Mouse (Mus musculus): ENCODE measurements around the gene Cela2a. TPM values are rescaled to one million over a fixed set of nuclear protein-coding genes. Genes with fewer than 3 reads are reported as not detected.

Gene Cela2a
- polyA plus RNA-seq, 1 experiment from 2014 or later = not detected

DNA sequence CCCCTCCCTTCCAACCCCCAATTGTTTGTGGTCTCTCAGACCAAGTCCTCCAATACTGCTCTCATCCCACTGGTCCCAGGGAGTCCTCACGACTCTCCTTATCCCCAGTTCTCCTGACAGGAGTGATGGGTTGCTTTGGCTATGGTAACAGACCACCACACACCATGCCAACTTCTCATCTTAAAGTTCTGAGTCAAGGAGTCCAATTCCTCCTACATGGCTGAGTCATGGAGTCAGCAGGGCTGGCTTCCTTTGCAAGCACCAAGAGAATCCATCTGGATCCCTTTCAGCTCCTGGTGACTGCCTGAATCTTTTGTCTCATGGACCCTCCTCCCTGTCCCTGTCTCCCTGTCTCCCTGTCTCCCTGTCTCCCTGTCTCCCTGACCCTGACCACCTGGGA lies 8.0 kb upstream of the Cela2a start:
- H3K4me2 ChIP-seq (ENCODE audit: low read depth) = no peak overlapping the region

DNA sequence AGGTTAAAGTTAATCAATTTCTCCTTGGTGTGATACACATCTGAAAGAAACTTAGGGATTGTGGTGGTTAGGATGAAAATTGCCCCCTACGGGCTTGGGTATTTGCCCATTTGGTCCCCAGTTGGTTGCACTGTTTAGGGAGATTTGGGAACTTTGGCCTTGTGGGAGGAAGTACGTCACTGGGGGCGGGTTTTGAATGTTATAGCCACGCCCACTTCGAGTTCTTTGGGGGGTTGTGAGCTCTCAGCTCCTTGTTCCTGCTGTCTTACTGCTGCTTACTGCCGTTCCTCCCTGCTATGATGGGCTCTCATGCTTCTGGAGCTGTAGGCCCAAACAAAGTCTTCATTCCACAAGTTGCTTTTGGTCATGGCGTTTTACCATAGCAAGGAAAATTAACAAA lies 5.4 kb upstream of the Cela2a start:
- H3K27me3 ChIP-seq (ENCODE audit: control insufficient read depth, insufficient read depth, low read length) = no peaks in the 10 kb centered on the region
- no peak overlapping the region for H3K4me2 ChIP-seq (ENCODE audit: low read depth)
- no peak overlapping the region for H3K27ac ChIP-seq (ENCODE audit: low read depth, low read length)
- no peaks in the 10 kb centered on the region for H3K4me1 ChIP-seq (ENCODE audit: control insufficient read depth, insufficient read depth, low read length)
- no peak overlapping the region for H3K4me3 ChIP-seq (ENCODE audit: low read depth, low read length)
- no peak for DNase-seq (ENCODE audit: low spot score)
- ATAC-seq (ENCODE audit: insufficient read depth, low FRiP score, low TSS enrichment) = no peak
- WGBS = 79% methylated on average over 7 of the region's 7 CpGs
- H3K36me3 ChIP-seq (ENCODE audit: control insufficient read depth, insufficient read depth, low read length) = no peaks in the 10 kb centered on the region
- no peak overlapping the region for H3K9ac ChIP-seq (ENCODE audit: low read length)
- no peaks in the 10 kb centered on the region for H3K9me3 ChIP-seq (ENCODE audit: control insufficient read depth, low read length)

More for the DNA sequence above, 8.0 kb upstream of the Cela2a start:
- no peak for DNase-seq (ENCODE audit: low spot score)
- H3K9ac ChIP-seq (ENCODE audit: low read length) = no peak overlapping the region
- no peaks in the 10 kb centered on the region for H3K36me3 ChIP-seq (ENCODE audit: control insufficient read depth, insufficient read depth, low read length)
- H3K4me3 ChIP-seq (ENCODE audit: low read depth, low read length) = no peak overlapping the region
- no peaks in the 10 kb centered on the region for H3K9me3 ChIP-seq (ENCODE audit: control insufficient read depth, low read length)
- no peaks in the 10 kb centered on the region for H3K27me3 ChIP-seq (ENCODE audit: control insufficient read depth, insufficient read depth, low read length)
- no peaks in the 10 kb centered on the region for H3K4me1 ChIP-seq (ENCODE audit: control insufficient read depth, insufficient read depth, low read length)
- ATAC-seq (ENCODE audit: insufficient read depth, low FRiP score, low TSS enrichment) = no peak
- WGBS = 53% methylated on average over 1 of the region's 1 CpGs
- no peak overlapping the region for H3K27ac ChIP-seq (ENCODE audit: low read depth, low read length)

DNA sequence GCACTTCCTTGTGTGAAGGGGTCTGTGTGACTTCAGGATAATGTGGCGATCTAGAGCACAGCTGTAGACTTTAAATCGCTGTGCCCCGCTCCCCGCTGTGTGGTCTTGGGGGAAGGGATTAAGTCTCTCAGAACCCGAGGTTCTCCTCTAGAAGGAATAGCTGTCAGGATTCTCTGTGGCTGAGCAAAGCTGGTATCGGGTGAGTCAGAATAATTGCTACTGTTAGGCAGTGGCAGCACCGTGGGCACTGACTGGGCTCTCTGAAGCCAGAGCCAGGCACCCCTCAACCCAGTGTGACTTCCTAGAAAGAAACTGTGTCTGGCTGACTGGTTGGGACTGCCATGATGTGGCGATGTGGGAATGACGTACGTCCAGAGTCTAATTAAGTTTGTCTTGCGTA lies 4.4 kb upstream of the Cela2a start:
- no peak for ATAC-seq (ENCODE audit: insufficient read depth, low FRiP score, low TSS enrichment)
- H3K4me2 ChIP-seq (ENCODE audit: low read depth) = no peak overlapping the region
- H3K4me1 ChIP-seq (ENCODE audit: control insufficient read depth, insufficient read depth, low read length) = no peaks in the 10 kb centered on the region
- H3K9me3 ChIP-seq (ENCODE audit: control insufficient read depth, low read length) = no peaks in the 10 kb centered on the region
- no peak for DNase-seq (ENCODE audit: low spot score)
- no peak overlapping the region for H3K27ac ChIP-seq (ENCODE audit: low read depth, low read length)
- WGBS = 69% methylated on average over 11 of the region's 11 CpGs
- no peaks in the 10 kb centered on the region for H3K27me3 ChIP-seq (ENCODE audit: control insufficient read depth, insufficient read depth, low read length)
- H3K36me3 ChIP-seq (ENCODE audit: control insufficient read depth, insufficient read depth, low read length) = no peaks in the 10 kb centered on the region
- no peak overlapping the region for H3K4me3 ChIP-seq (ENCODE audit: low read depth, low read length)
- no peak overlapping the region for H3K9ac ChIP-seq (ENCODE audit: low read length)

DNA sequence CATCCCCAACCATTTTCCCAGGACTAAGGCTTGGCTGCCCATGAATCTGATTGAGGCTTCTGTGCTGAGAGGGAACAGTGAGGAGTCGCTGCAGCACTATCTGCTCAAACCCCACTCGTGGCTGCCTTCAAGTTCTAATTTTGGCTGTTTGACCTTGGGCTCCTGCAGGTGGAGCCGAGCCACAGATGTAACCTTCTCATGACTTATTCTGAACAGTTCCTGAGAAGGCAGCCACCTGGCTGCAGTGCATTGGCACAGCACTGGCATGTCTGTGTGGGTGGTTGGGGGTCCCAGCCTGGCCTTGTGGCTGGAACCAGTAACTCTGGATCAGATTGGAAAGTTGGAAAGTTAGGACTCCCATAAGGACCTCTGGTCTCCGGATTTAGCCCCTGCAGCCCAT lies 2.2 kb upstream of the Cela2a start:
- Histone ChIP-seq H3K4me3 (ENCODE audit: low read depth, low read length) (no peak overlapping the region), H3K4me1 (ENCODE audit: control insufficient read depth, insufficient read depth, low read length) (no peaks in the 10 kb centered on the region), H3K36me3 (ENCODE audit: control insufficient read depth, insufficient read depth, low read length) (no peaks in the 10 kb centered on the region), H3K4me2 (ENCODE audit: low read depth) (no peak overlapping the region), H3K27ac (ENCODE audit: low read depth, low read length) (no peak overlapping the region), H3K9ac (ENCODE audit: low read length) (no peak overlapping the region), H3K9me3 (ENCODE audit: control insufficient read depth, low read length) (no peaks in the 10 kb centered on the region), H3K27me3 (ENCODE audit: control insufficient read depth, insufficient read depth, low read length) (no peaks in the 10 kb centered on the region)
- DNase-seq (ENCODE audit: low spot score) (no peak), ATAC-seq (ENCODE audit: insufficient read depth, low FRiP score, low TSS enrichment) (no peak)
- WGBS = 77% methylated on average over 4 of the region's 4 CpGs

DNA sequence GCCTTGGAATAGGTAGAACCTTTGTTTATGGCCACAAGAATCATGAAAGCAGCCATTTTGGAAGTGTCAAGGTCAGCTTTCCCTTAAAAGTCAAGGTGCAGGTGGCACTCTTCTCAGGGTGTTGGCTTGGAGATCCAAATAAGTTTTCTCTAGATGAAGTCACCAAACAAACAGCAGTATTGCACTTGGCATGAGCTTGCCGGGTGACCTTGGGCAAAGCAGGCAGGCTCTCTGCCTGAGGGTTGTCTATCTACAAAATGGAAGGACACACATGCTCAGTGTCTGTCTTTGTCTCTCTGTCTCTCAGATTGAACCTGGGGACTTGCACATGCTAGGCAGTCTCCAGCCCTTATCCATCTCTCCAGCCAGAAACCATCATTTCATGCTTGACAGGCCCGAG lies 1.4 kb upstream of the Cela2a start:
- Histone ChIP-seq H3K36me3 (ENCODE audit: control insufficient read depth, insufficient read depth, low read length) (no peaks in the 10 kb centered on the region), H3K4me3 (ENCODE audit: low read depth, low read length) (no peak overlapping the region), H3K4me1 (ENCODE audit: control insufficient read depth, insufficient read depth, low read length) (no peaks in the 10 kb centered on the region), H3K9me3 (ENCODE audit: control insufficient read depth, low read length) (no peaks in the 10 kb centered on the region), H3K27me3 (ENCODE audit: control insufficient read depth, insufficient read depth, low read length) (no peaks in the 10 kb centered on the region), H3K27ac (ENCODE audit: low read depth, low read length) (no peak overlapping the region), H3K4me2 (ENCODE audit: low read depth) (no peak overlapping the region), H3K9ac (ENCODE audit: low read length) (no peak overlapping the region)
- DNase-seq (ENCODE audit: low spot score) = no peak
- WGBS = 91% methylated on average over 2 of the region's 2 CpGs
- ATAC-seq (ENCODE audit: insufficient read depth, low FRiP score, low TSS enrichment) = no peak

DNA sequence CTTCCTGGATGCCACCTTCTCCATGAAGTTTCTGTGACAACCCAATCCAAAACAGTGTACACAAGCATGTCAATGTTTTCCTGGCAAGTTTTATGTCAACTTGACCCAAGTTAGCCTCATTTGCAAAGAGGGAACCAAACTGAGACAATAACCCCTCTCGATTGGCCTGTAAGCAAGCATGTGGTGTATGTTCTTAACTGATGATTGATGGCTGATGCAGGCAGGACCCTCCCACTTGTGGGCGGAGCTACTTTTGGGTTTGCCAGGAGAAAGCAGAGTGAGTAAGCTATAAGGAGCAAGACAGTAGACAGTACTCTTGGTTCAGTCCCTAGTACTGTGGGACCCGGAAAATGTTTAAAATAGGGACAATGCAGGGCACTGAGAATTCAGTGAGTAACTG lies 3.0 kb downstream of the Cela2a start:
- H3K27ac ChIP-seq (ENCODE audit: low read depth, low read length) = no peak overlapping the region
- DNase-seq (ENCODE audit: low spot score) (no peak), ATAC-seq (ENCODE audit: insufficient read depth, low FRiP score, low TSS enrichment) (no peak)
- 70% methylated on average over 3 of the region's 3 CpGs for WGBS
- no peak overlapping the region for H3K9ac ChIP-seq (ENCODE audit: low read length)
- H3K4me1 ChIP-seq (ENCODE audit: control insufficient read depth, insufficient read depth, low read length) = no peaks in the 10 kb centered on the region
- H3K36me3 ChIP-seq (ENCODE audit: control insufficient read depth, insufficient read depth, low read length) = no peaks in the 10 kb centered on the region
- no peak overlapping the region for H3K4me2 ChIP-seq (ENCODE audit: low read depth)
- no peak overlapping the region for H3K4me3 ChIP-seq (ENCODE audit: low read depth, low read length)
- no peaks in the 10 kb centered on the region for H3K9me3 ChIP-seq (ENCODE audit: control insufficient read depth, low read length)
- H3K27me3 ChIP-seq (ENCODE audit: control insufficient read depth, insufficient read depth, low read length) = no peaks in the 10 kb centered on the region

DNA sequence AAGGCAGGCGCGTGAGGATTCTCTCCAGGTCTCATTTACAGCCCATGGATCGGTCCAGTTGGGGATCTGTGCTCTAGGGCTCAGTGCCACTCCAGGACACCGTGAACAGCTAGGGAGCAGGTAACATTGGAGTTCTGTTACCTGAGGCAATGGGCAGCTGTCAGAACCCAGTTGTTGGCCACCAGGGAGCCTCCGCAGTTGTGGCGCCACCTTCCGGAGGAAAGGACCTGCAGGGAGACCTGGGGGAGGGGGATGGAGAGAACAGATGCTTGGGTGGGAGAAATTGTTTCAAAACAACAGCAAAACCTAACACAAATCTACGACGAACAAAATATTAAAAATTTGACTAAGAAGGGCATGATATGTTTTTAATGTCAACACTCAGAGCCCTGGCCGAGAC lies 3.9 kb downstream of the Cela2a start:
- no peak for ATAC-seq (ENCODE audit: insufficient read depth, low FRiP score, low TSS enrichment)
- Histone ChIP-seq H3K36me3 (ENCODE audit: control insufficient read depth, insufficient read depth, low read length) (no peaks in the 10 kb centered on the region), H3K27me3 (ENCODE audit: control insufficient read depth, insufficient read depth, low read length) (no peaks in the 10 kb centered on the region), H3K9me3 (ENCODE audit: control insufficient read depth, low read length) (no peaks in the 10 kb centered on the region), H3K4me1 (ENCODE audit: control insufficient read depth, insufficient read depth, low read length) (no peaks in the 10 kb centered on the region), H3K9ac (ENCODE audit: low read length) (no peak overlapping the region), H3K4me3 (ENCODE audit: low read depth, low read length) (no peak overlapping the region), H3K27ac (ENCODE audit: low read depth, low read length) (no peak overlapping the region), H3K4me2 (ENCODE audit: low read depth) (no peak overlapping the region)
- 76% methylated on average over 10 of the region's 10 CpGs for WGBS
- no peak for DNase-seq (ENCODE audit: low spot score)

DNA sequence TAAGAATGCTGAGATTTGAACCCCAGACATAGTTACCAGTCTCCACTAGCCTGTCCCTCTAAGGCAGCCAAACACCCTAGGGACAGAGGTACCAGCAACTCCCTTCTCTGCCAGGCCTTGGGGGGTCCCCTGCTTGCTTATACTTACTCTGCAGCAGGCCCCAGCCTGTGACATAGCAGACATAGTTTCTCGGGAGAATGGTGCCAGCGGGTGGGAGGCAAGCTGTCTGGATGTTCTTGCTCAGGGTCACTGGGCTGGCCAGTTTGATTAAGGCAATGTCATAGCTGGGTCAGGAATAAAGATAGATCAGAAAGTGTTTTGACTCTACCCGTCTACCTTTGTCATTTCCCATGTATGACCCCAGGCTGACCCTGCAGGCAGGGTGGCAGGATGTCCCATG lies 4.8 kb downstream of the Cela2a start:
- H3K4me3 ChIP-seq (ENCODE audit: low read depth, low read length) = no peak overlapping the region
- 78% methylated on average over 3 of the region's 3 CpGs for WGBS
- ATAC-seq (ENCODE audit: insufficient read depth, low FRiP score, low TSS enrichment) (no peak), DNase-seq (ENCODE audit: low spot score) (no peak)
- no peak overlapping the region for H3K9ac ChIP-seq (ENCODE audit: low read length)
- no peaks in the 10 kb centered on the region for H3K36me3 ChIP-seq (ENCODE audit: control insufficient read depth, insufficient read depth, low read length)
- H3K9me3 ChIP-seq (ENCODE audit: control insufficient read depth, low read length) = no peaks in the 10 kb centered on the region
- no peaks in the 10 kb centered on the region for H3K4me1 ChIP-seq (ENCODE audit: control insufficient read depth, insufficient read depth, low read length)
- H3K27me3 ChIP-seq (ENCODE audit: control insufficient read depth, insufficient read depth, low read length) = no peaks in the 10 kb centered on the region
- H3K4me2 ChIP-seq (ENCODE audit: low read depth) = no peak overlapping the region
- no peak overlapping the region for H3K27ac ChIP-seq (ENCODE audit: low read depth, low read length)

DNA sequence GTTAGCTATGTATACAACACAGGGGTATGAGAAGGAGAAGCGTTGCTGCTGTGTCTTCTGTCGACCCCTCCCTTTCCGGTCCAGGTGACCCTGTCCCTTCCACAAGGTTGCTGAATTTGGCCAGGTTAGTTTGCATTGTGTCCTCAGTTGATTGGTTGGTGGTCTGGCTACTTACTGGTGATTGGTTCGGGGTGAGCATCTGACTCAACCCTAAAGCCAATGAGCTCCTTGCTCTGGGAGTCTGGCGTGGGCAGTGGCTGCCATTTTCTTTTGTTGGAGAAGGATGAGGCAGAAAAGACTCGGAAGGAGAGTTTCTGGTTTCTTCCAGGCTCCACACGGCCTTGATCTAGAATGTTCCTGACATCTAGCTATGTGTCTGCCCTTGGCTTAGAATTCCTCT lies 6.6 kb downstream of the Cela2a start:
- Histone ChIP-seq H3K27me3 (ENCODE audit: control insufficient read depth, insufficient read depth, low read length) (no peaks in the 10 kb centered on the region), H3K4me1 (ENCODE audit: control insufficient read depth, insufficient read depth, low read length) (no peaks in the 10 kb centered on the region), H3K4me2 (ENCODE audit: low read depth) (no peak overlapping the region), H3K9me3 (ENCODE audit: control insufficient read depth, low read length) (no peaks in the 10 kb centered on the region), H3K9ac (ENCODE audit: low read length) (no peak overlapping the region), H3K36me3 (ENCODE audit: control insufficient read depth, insufficient read depth, low read length) (no peaks in the 10 kb centered on the region), H3K4me3 (ENCODE audit: low read depth, low read length) (no peak overlapping the region), H3K27ac (ENCODE audit: low read depth, low read length) (no peak overlapping the region)
- WGBS = 92% methylated on average over 7 of the region's 7 CpGs
- no peak for DNase-seq (ENCODE audit: low spot score)
- ATAC-seq (ENCODE audit: insufficient read depth, low FRiP score, low TSS enrichment) = no peak
